In the genomic region with DNA sequence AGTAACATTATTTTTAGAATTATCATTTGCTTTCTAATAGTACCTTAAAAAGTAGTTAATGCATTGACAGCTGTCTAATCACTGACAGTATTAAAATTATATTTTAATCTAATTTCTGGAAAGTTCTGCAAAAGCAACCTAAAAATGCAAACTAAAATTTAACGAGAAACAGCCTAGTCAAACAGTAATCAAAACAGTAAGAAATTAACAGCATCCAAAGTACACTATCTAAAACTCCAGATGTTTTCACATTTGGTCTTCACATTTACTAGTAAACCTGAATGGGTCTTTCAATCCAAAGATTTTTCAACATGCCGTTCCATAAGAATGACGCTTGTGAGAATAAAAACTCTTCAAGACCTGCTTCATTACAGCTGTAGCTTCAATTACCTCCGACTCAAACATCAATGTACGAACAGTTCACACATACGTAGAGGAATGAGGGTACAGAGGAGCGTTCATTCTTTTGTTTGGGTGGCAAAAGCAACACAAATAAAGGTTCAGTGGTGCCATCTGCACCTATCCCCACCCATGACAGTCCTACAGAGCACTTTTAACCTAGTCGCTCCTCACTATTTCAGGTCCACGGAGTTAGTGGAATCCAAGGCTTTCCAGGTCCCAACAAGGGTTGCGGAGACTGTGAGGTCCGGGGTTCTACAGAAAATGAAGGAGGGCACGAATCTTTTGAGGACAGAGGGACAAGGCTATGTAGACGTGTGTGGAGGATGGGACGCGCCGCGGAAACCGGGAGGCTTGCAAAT, we compare ENCODE assay signal across 8 mouse cellular contexts. TPM values are rescaled to one million over a fixed set of nuclear protein-coding genes. Genes with fewer than 3 reads are reported as not detected.
DNase-seq lines count a peak whose midpoint lies in the region; ATAC-seq and TF ChIP-seq lines count a peak whose summit lies in the region.

No protein-coding gene starts in this region.

- H3K9ac ChIP-seq in heart, adult 2 months (ENCODE audit: low read depth, low read length) = peak overlapping the region; percentile 95
- peak overlapping the region; percentile 77 for H3K9ac ChIP-seq in embryonic facial prominence, embryonic 12.5 days
- peak overlapping the region; percentile 85 for H3K9ac ChIP-seq in intestine, embryonic 16.5 days (ENCODE audit: low read depth, low read length)

- peak overlapping the region; percentile 76 for H3K4me2 ChIP-seq in embryonic facial prominence, embryonic 12.5 days (replicated peaks)
- H3K4me2 ChIP-seq in intestine, embryonic 16.5 days (ENCODE audit: low read depth, low read length) = peak overlapping the region; percentile 89

- H3K36me3 ChIP-seq in heart, adult 2 months (ENCODE audit: control insufficient read depth, insufficient read depth, low read length) = peaks cover 4% of the 10 kb centered on the region
- H3K36me3 ChIP-seq in embryonic facial prominence, embryonic 12.5 days = no peaks in the 10 kb centered on the region
- H3K36me3 ChIP-seq in intestine, embryonic 16.5 days (ENCODE audit: control insufficient read depth, insufficient read depth, low read length) = no peaks in the 10 kb centered on the region

- TF ChIP-seq EP300 in heart, adult 2 months (IDR thresholded peaks at IDR 0.05; ENCODE audit: insufficient read depth, low read depth, low read length) = no peak

- no peaks in the 10 kb centered on the region for H3K27me3 ChIP-seq in heart, adult 2 months (ENCODE audit: control insufficient read depth, insufficient read depth, low read length)
- no peaks in the 10 kb centered on the region for H3K27me3 ChIP-seq in embryonic facial prominence, embryonic 12.5 days
- H3K27me3 ChIP-seq in intestine, embryonic 16.5 days (replicated peaks; ENCODE audit: control insufficient read depth, insufficient read depth, low read length) = no peaks in the 10 kb centered on the region

- no peak for DNase-seq in heart, adult 2 months
- no peak for DNase-seq in heart, postnatal 25 days (ENCODE audit: low spot score)
- peak; percentile 51 for DNase-seq in 3T3-L1 (ENCODE audit: low read depth, low spot score)
- no peak for DNase-seq in urinary bladder, adult 18-20 months (ENCODE audit: low spot score in 2 of 2)
- DNase-seq in B cell, adult 2 months = no peak

- no peak for TF ChIP-seq POLR2A in heart, adult 2 months (IDR thresholded peaks at IDR 0.05; ENCODE audit: insufficient read depth, low read depth, low read length)

- no peaks in the 10 kb centered on the region for H3K9me3 ChIP-seq in embryonic facial prominence, embryonic 12.5 days
- no peaks in the 10 kb centered on the region for H3K9me3 ChIP-seq in intestine, embryonic 16.5 days (ENCODE audit: control insufficient read depth, low read length)

- intact Hi-C loops in heart, adult 2 months (cut with DNase I) = loop anchor here (2.0 kb wide), 2 partner anchors 69 to 155 kb away; no protein-coding TSS in a partner anchor
- intact Hi-C loops in heart, postnatal 25 days (cut with DNase I) = loop anchor here (5.0 kb wide), 2 partner anchors 70 to 155 kb away; no protein-coding TSS in a partner anchor

- WGBS in heart, adult 2 months = 6% methylated on average over 18 of the region's 18 CpGs
- 7% methylated on average over 18 of the region's 18 CpGs for WGBS in embryonic facial prominence, embryonic 12.5 days
- WGBS in intestine, embryonic 16.5 days = 5% methylated on average over 18 of the region's 18 CpGs

- no peaks in the 10 kb centered on the region for H3K79me2 ChIP-seq in heart, adult 2 months (replicated peaks; ENCODE audit: control insufficient read depth, insufficient read depth, low read length)

- H3K27ac ChIP-seq in heart, adult 2 months = peak overlapping the region; percentile 74
- H3K27ac ChIP-seq in embryonic facial prominence, embryonic 12.5 days = peak overlapping the region; percentile 88; the same call in 1 of the 2 replicates
- peak overlapping the region; percentile 83 for H3K27ac ChIP-seq in intestine, embryonic 16.5 days (ENCODE audit: low read length)

- H3K4me1 ChIP-seq in heart, adult 2 months (ENCODE audit: control insufficient read depth, insufficient read depth, low read length) = peaks cover 2% of the 10 kb centered on the region; the same call in 1 of the 2 replicates
- peaks cover 9% of the 10 kb centered on the region; the same call in 1 of the 2 replicates for H3K4me1 ChIP-seq in embryonic facial prominence, embryonic 12.5 days
- peaks cover 10% of the 10 kb centered on the region for H3K4me1 ChIP-seq in intestine, embryonic 16.5 days (ENCODE audit: control insufficient read depth, insufficient read depth, low read length)

- no peak for TF ChIP-seq CTCF in heart, adult 2 months (IDR thresholded peaks at IDR 0.05)

- no peak for ATAC-seq in embryonic facial prominence, embryonic 12.5 days (ENCODE audit: insufficient number of reproducible peaks, insufficient read depth, low FRiP score, low TSS enrichment)
- ATAC-seq in intestine, embryonic 16.5 days = no peak
- ATAC-seq in monocyte, adult 5-6 weeks (replicated peaks; ENCODE audit: insufficient number of reproducible peaks, low FRiP score, low TSS enrichment, poor library complexity, severe bottlenecking) = 0 out of 2 replicates have a peak, but pooled peaks have one; percentile 9

- peak overlapping the region; percentile 66 for H3K4me3 ChIP-seq in heart, adult 2 months
- peak overlapping the region; percentile 93 for H3K4me3 ChIP-seq in embryonic facial prominence, embryonic 12.5 days
- H3K4me3 ChIP-seq in intestine, embryonic 16.5 days (ENCODE audit: low read length) = peak overlapping the region; percentile 72

RNA-seq across cellular contexts. Expression of gene Ankib1, which starts 0.9 kb away (rescaled TPM):
- 10 to 100 TPM; 25.2 to 28.0 TPM for total RNA-seq in heart, adult 2 months (2021)
- polyA plus RNA-seq in heart, adult 2 months (2012; rRNA removed) = 3.6 and 7.4 TPM in 2 replicates
- 10 to 100 TPM; 21.0 to 25.8 TPM for total RNA-seq in heart, postnatal 25 days (2021)
- polyA plus RNA-seq in embryonic facial prominence, embryonic 12.5 days (2016; fragmentation: Nextera tagmentation; extraction: Ambion mirVana) = 16.2 and 19.1 TPM in 2 replicates
- polyA plus RNA-seq in intestine, embryonic 16.5 days (2015; fragmentation: Nextera tagmentation; extraction: Ambion mirVana) = 5.0 and 5.8 TPM in 2 replicates
- total RNA-seq in monocyte, adult 5-6 weeks (2017) = 61.0 to 88.3 TPM (median 78.2 TPM) in 3 replicates

RNA-seq across cellular contexts. Expression of gene Krit1, which starts 1.1 kb away (rescaled TPM):
- 10 to 100 TPM; 28.4 to 30.9 TPM for total RNA-seq in heart, adult 2 months (2021)
- 9.0 and 20.4 TPM in 2 replicates for polyA plus RNA-seq in heart, adult 2 months (2012; rRNA removed)
- 10 to 100 TPM; 31.5 to 32.5 TPM for total RNA-seq in heart, postnatal 25 days (2021)
- polyA plus RNA-seq in embryonic facial prominence, embryonic 12.5 days (2016; fragmentation: Nextera tagmentation; extraction: Ambion mirVana) = 67.0 and 68.9 TPM in 2 replicates
- polyA plus RNA-seq in intestine, embryonic 16.5 days (2015; fragmentation: Nextera tagmentation; extraction: Ambion mirVana) = 27.5 and 29.2 TPM in 2 replicates
- total RNA-seq in monocyte, adult 5-6 weeks (2017) = 75.0 to 108 TPM (median 86.0 TPM) in 3 replicates

RNA-seq across cellular contexts. Expression of gene Lrrd1, which starts 43.1 kb away (rescaled TPM):
- total RNA-seq in heart, adult 2 months (2021) = under 1 TPM in 1 of 2 experiments, not detected in 1; 0.07 TPM
- 0.06 and 0.09 TPM in 2 replicates for polyA plus RNA-seq in heart, adult 2 months (2012; rRNA removed)
- total RNA-seq in heart, postnatal 25 days (2021) = not detected
- 0.11 and 0.14 TPM in 2 replicates for polyA plus RNA-seq in embryonic facial prominence, embryonic 12.5 days (2016; fragmentation: Nextera tagmentation; extraction: Ambion mirVana)
- polyA plus RNA-seq in intestine, embryonic 16.5 days (2015; fragmentation: Nextera tagmentation; extraction: Ambion mirVana) = 0.05 TPM in 1 of 2 replicates, not detected in the other
- not detected in 3 replicates for total RNA-seq in monocyte, adult 5-6 weeks (2017)
